Mouse (Mus musculus): Measurements from ENCODE around the gene Tbata.

Tbata gene

GRCm38 (mm10) chr10:61171654-61172053 lies at the start of gene Tbata:
Tbata (plus strand) TSS chr10:61171954.
- DNase-seq (ENCODE audit: low spot score in 2 of 2) = no peak

GRCm38 (mm10) chr10:61123276-61123913 lies 48.4 kb upstream of the Tbata start:
- no peak for DNase-seq (ENCODE audit: low spot score in 2 of 2)

- no peak for DNase-seq (ENCODE audit: low spot score in 2 of 2)
Observed at GRCm38 (mm10) chr10:61124462-61124861, 47.3 kb upstream of the Tbata start.

GRCm38 (mm10) chr10:61128701-61129365 lies 42.9 kb upstream of the Tbata start:
- no peak for DNase-seq (ENCODE audit: low spot score in 2 of 2)

- no peak for DNase-seq (ENCODE audit: low spot score in 2 of 2)
Observed at GRCm38 (mm10) chr10:61130959-61131358, 40.8 kb upstream of the Tbata start.

GRCm38 (mm10) chr10:61134041-61134440 lies 37.7 kb upstream of the Tbata start:
- DNase-seq (ENCODE audit: low spot score in 2 of 2) = no peak

GRCm38 (mm10) chr10:61135226-61135839 lies 36.4 kb upstream of the Tbata start:
- no peak for DNase-seq (ENCODE audit: low spot score in 2 of 2)

GRCm38 (mm10) chr10:61137567-61137966 lies 34.2 kb upstream of the Tbata start:
- DNase-seq (ENCODE audit: low spot score in 2 of 2) = no peak

- DNase-seq (ENCODE audit: low spot score in 2 of 2) = no peak
Observed at GRCm38 (mm10) chr10:61143343-61143742, 28.4 kb upstream of the Tbata start.

GRCm38 (mm10) chr10:61145766-61146118 lies 26.0 kb upstream of the Tbata start:
- no peak for DNase-seq (ENCODE audit: low spot score in 2 of 2)

GRCm38 (mm10) chr10:61146119-61146806 lies 25.5 kb upstream of the Tbata start:
- DNase-seq (ENCODE audit: low spot score in 2 of 2) = peak; percentile 52 to 67

GRCm38 (mm10) chr10:61146807-61147156 lies 25.0 kb upstream of the Tbata start:
- no peak for DNase-seq (ENCODE audit: low spot score in 2 of 2)

GRCm38 (mm10) chr10:61147157-61148040 lies 24.4 kb upstream of the Tbata start, which contains the start of gene Sgpl1:
Sgpl1 (minus strand) TSS chr10:61147703.
- peak; percentile 92 to 93 for DNase-seq (ENCODE audit: low spot score in 2 of 2)

GRCm38 (mm10) chr10:61149476-61149875 lies 22.3 kb upstream of the Tbata start:
- no peak for DNase-seq (ENCODE audit: low spot score in 2 of 2)

GRCm38 (mm10) chr10:61150616-61151015 lies 21.1 kb upstream of the Tbata start:
- peak; percentile 39 to 64 for DNase-seq (ENCODE audit: low spot score in 2 of 2)

- DNase-seq (ENCODE audit: low spot score in 2 of 2) = no peak
Observed at GRCm38 (mm10) chr10:61152131-61152530, 19.6 kb upstream of the Tbata start.

GRCm38 (mm10) chr10:61155611-61156010 lies 16.1 kb upstream of the Tbata start:
- peak in 1 of 2 experiments; percentile 26 for DNase-seq (ENCODE audit: low spot score in 2 of 2)

- DNase-seq (ENCODE audit: low spot score in 2 of 2) = peak in 1 of 2 experiments; percentile 10
Observed at GRCm38 (mm10) chr10:61156453-61156852, 15.3 kb upstream of the Tbata start.

- DNase-seq (ENCODE audit: low spot score in 2 of 2) = no peak
Observed at GRCm38 (mm10) chr10:61158594-61158993, 13.2 kb upstream of the Tbata start.

GRCm38 (mm10) chr10:61160089-61160488 lies 11.7 kb upstream of the Tbata start:
- no peak for DNase-seq (ENCODE audit: low spot score in 2 of 2)

GRCm38 (mm10) chr10:61160671-61161070 lies 11.1 kb upstream of the Tbata start:
- no peak for DNase-seq (ENCODE audit: low spot score in 2 of 2)
